Mouse (Mus musculus) stomach, embryonic 16.5 days (tissue): Measurements from ENCODE around the gene Dlec1. TPM values are rescaled to one million over a fixed set of nuclear protein-coding genes. Genes with fewer than 3 reads are reported as not detected.

Source experiments
- ATAC-seq: fragments of 200-750 bp; cut with Nextera tagmentation; 2 replicates; pipeline ENCODE4 v1.8.0; 2017; ENCODE audit warnings: moderate number of reproducible peaks, moderate TSS enrichment; ENCODE audit not compliant: insufficient read depth, low FRiP score
- H3K27ac ChIP-seq: fragments of 300-500 bp; sonication (generic); 2 replicates; pipeline ENCODE4 v1.5.1; 2014; ENCODE audit warnings: low read length
- H3K27me3 ChIP-seq: fragments of 300-500 bp; sonication (generic); 2 replicates; pipeline ENCODE4 v1.6.1; 2014; ENCODE audit warnings: low read length, control low read depth, mixed read lengths; ENCODE audit not compliant: control insufficient read depth, insufficient read depth
- H3K36me3 ChIP-seq: fragments of 300-500 bp; sonication (generic); 2 replicates; pipeline ENCODE4 v1.6.1; 2014; ENCODE audit warnings: low read length; ENCODE audit not compliant: control insufficient read depth, insufficient read depth
- H3K4me1 ChIP-seq: fragments of 300-500 bp; sonication (generic); 2 replicates; pipeline ENCODE4 v1.6.1; 2014; ENCODE audit warnings: low read length, control low read depth, mixed read lengths; ENCODE audit not compliant: control insufficient read depth, insufficient read depth
- H3K4me2 ChIP-seq: fragments of 300-500 bp; sonication (generic); 2 replicates; pipeline ENCODE4 v1.6.1; 2014; ENCODE audit warnings: low read depth, low read length, mixed read lengths
- H3K4me3 ChIP-seq: fragments of 300-500 bp; sonication (generic); replicated peaks from 2 replicates; pipeline ENCODE4 v1.5.1; 2014; ENCODE audit warnings: mild to moderate bottlenecking, low read length
- H3K9ac ChIP-seq: fragments of 300-500 bp; sonication (generic); 2 replicates; pipeline ENCODE4 v1.6.1; 2014; ENCODE audit warnings: low read length
- H3K9me3 ChIP-seq: fragments of 300-500 bp; sonication (generic); replicated peaks from 2 replicates; pipeline ENCODE4 v1.6.1; 2016; ENCODE audit warnings: low read length, control low read depth; ENCODE audit not compliant: control insufficient read depth
- WGBS: fragments of 180-500 bp; shearing (Covaris S2); extraction: QIAGEN DNeasy Blood & Tissue Kit; methylation state at CpG from one replicate; pipeline ENCODE4 v1.1.7; 2014; 5-methylcytosine and 5-hydroxymethylcytosine counted together
- polyA plus RNA-seq: library from polyadenylated mRNA; unstranded; fragments of >200 nt; fragmentation: Nextera tagmentation; extraction: Ambion mirVana; gene quantifications from 2 replicates; pipeline ENCODE4 v1.2.1, GENCODE M21; 2015

Gene Dlec1
- polyA plus RNA-seq, 1 experiment from 2014 or later: 0.77 TPM

- Histone ChIP-seq H3K4me3 (no peak overlapping the region), H3K4me2 (no peak overlapping the region), H3K27ac (no peak overlapping the region; the same call in 1 of the 2 replicates), H3K36me3 (peaks cover under 1% of the 10 kb centered on the region; the same call in 1 of the 2 replicates), H3K4me1 (peaks cover 41% of the 10 kb centered on the region), H3K27me3 (no peaks in the 10 kb centered on the region), H3K9me3 (no peaks in the 10 kb centered on the region), H3K9ac (no peak overlapping the region)
- WGBS: 65% methylated on average over 10 of the region's 10 CpGs
- no peak for ATAC-seq
These were observed 18.3 kb upstream of the Dlec1 start for GRCm38 (mm10) chr9:119083966-119084365.

- Histone ChIP-seq H3K27ac (no peak overlapping the region), H3K27me3 (no peaks in the 10 kb centered on the region), H3K36me3 (no peaks in the 10 kb centered on the region), H3K9ac (no peak overlapping the region), H3K4me3 (no peak overlapping the region), H3K4me1 (peaks cover 44% of the 10 kb centered on the region), H3K4me2 (0 out of 2 replicates have a peak overlapping the region, but pooled peaks have one; percentile 9), H3K9me3 (no peaks in the 10 kb centered on the region)
- ATAC-seq: no peak
- WGBS: 30% methylated on average over 1 of the region's 1 CpGs
These were observed 15.8 kb upstream of the Dlec1 start for GRCm38 (mm10) chr9:119086451-119086850.

- Histone ChIP-seq H3K4me2 (peak overlapping the region; percentile 69), H3K36me3 (no peaks in the 10 kb centered on the region), H3K27me3 (no peaks in the 10 kb centered on the region), H3K27ac (peak overlapping the region; percentile 92; the same call in 1 of the 2 replicates), H3K4me3 (peak overlapping the region; percentile 55), H3K4me1 (peaks cover 47% of the 10 kb centered on the region), H3K9ac (no peak overlapping the region), H3K9me3 (no peaks in the 10 kb centered on the region)
- ATAC-seq: no peak
- 84% methylated on average over 5 of the region's 5 CpGs for WGBS
These were observed 15.0 kb upstream of the Dlec1 start for GRCm38 (mm10) chr9:119087309-119087708.

- Histone ChIP-seq H3K9ac (peak overlapping the region; percentile 69), H3K4me1 (peaks cover 42% of the 10 kb centered on the region), H3K9me3 (no peaks in the 10 kb centered on the region), H3K4me3 (peak overlapping the region; percentile 55), H3K4me2 (peak overlapping the region; percentile 69), H3K36me3 (no peaks in the 10 kb centered on the region), H3K27me3 (no peaks in the 10 kb centered on the region), H3K27ac (peak overlapping the region; percentile 92)
- under 1% methylated on average over 24 of the region's 24 CpGs for WGBS
- ATAC-seq: peak; percentile 90
These were observed 14.0 kb upstream of the Dlec1 start for GRCm38 (mm10) chr9:119088148-119088801.

GRCm38 (mm10) chr9:119089437-119089836, 12.8 kb upstream of the Dlec1 start:
- Histone ChIP-seq H3K4me1 (peaks cover 46% of the 10 kb centered on the region), H3K27ac (peak overlapping the region; percentile 52; the same call in 1 of the 2 replicates), H3K4me3 (no peak overlapping the region), H3K4me2 (no peak overlapping the region), H3K27me3 (no peaks in the 10 kb centered on the region), H3K36me3 (no peaks in the 10 kb centered on the region), H3K9me3 (no peaks in the 10 kb centered on the region), H3K9ac (no peak overlapping the region)
- 64% methylated on average over 7 of the region's 7 CpGs for WGBS
- no peak for ATAC-seq

GRCm38 (mm10) chr9:119090462-119090861, 11.8 kb upstream of the Dlec1 start:
- no peak for ATAC-seq
- 91% methylated on average over 5 of the region's 5 CpGs for WGBS
- Histone ChIP-seq H3K4me1 (peaks cover 38% of the 10 kb centered on the region), H3K4me3 (no peak overlapping the region), H3K9me3 (no peaks in the 10 kb centered on the region), H3K27me3 (no peaks in the 10 kb centered on the region), H3K27ac (peak overlapping the region; percentile 11; the same call in 1 of the 2 replicates), H3K36me3 (no peaks in the 10 kb centered on the region), H3K4me2 (0 out of 2 replicates have a peak overlapping the region, but pooled peaks have one; percentile 87), H3K9ac (peak overlapping the region; percentile 37)

- Histone ChIP-seq H3K27me3 (no peaks in the 10 kb centered on the region; the same call in 1 of the 2 replicates), H3K27ac (peak overlapping the region; percentile 85; the same call in 1 of the 2 replicates), H3K9ac (peak overlapping the region; percentile 82), H3K36me3 (no peaks in the 10 kb centered on the region), H3K4me2 (peak overlapping the region; percentile 87), H3K9me3 (no peaks in the 10 kb centered on the region), H3K4me1 (peaks cover 34% of the 10 kb centered on the region), H3K4me3 (peak overlapping the region; percentile 71)
- no peak for ATAC-seq
- 67% methylated on average over 12 of the region's 12 CpGs for WGBS
These were observed 10.5 kb upstream of the Dlec1 start for GRCm38 (mm10) chr9:119091581-119092310.

- Histone ChIP-seq H3K4me2 (peak overlapping the region; percentile 87), H3K4me1 (peaks cover 24% of the 10 kb centered on the region), H3K27me3 (no peaks in the 10 kb centered on the region; the same call in 1 of the 2 replicates), H3K36me3 (no peaks in the 10 kb centered on the region), H3K9me3 (no peaks in the 10 kb centered on the region), H3K27ac (peak overlapping the region; percentile 85), H3K4me3 (peak overlapping the region; percentile 71), H3K9ac (peak overlapping the region; percentile 82)
- no peak for ATAC-seq
- 4% methylated on average over 45 of the region's 45 CpGs for WGBS
These were observed 9.5 kb upstream of the Dlec1 start for GRCm38 (mm10) chr9:119092473-119093418.
